Mouse (Mus musculus): Measurements from ENCODE around the gene Bcar1. TPM values are rescaled to one million over a fixed set of nuclear protein-coding genes. Genes with fewer than 3 reads are reported as not detected.

Bcar1 gene
- polyA plus RNA-seq, 1 experiment = 14.0 TPM

DNA sequence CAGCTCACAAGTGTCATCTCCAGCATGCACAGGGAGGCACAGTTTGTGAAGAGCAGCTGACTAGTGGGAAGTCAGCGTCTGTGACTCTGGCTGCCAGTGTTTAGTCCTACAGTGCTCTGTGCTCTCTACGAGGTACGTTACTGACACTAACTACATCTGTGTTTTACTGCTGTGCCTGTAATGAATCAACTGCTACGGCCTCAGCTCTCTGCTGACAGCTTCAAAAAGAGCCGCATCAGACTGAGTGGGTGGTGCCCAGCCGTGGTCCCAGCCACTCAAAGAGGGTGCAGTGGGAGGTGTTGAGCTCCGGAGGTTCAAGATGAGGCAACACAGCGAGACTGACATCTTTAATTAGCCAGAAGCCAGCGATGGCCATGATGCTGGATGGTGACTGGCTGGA is 31.5 kb downstream of the Bcar1 start:
- no peak overlapping the region for H3K27ac ChIP-seq (ENCODE audit: control insufficient read depth, insufficient read depth, low read length)
- no peaks in the 10 kb centered on the region for H3K36me3 ChIP-seq (ENCODE audit: control insufficient read depth, insufficient read depth, low read length)
- TF ChIP-seq CTCF (IDR thresholded peaks at IDR 0.05; ENCODE audit: borderline replicate concordance, control insufficient read depth, extremely low read depth, insufficient read depth, low read length, poor library complexity) = no peak
- TF ChIP-seq POLR2A (IDR thresholded peaks at IDR 0.05; ENCODE audit: control insufficient read depth, extremely low read depth, insufficient read depth, low read length, poor library complexity) = no peak
- no peak overlapping the region for H3K4me3 ChIP-seq (ENCODE audit: control insufficient read depth, insufficient read depth, low read length)
- DNase-seq = no peak
- H3K4me1 ChIP-seq (replicated peaks; ENCODE audit: control insufficient read depth, insufficient read depth, low read length) = no peaks in the 10 kb centered on the region; the same call in 1 of the 2 replicates
- WGBS = 72% methylated on average over 9 of the region's 9 CpGs
- no peaks in the 10 kb centered on the region for H3K27me3 ChIP-seq (ENCODE audit: control insufficient read depth, insufficient read depth, low read length)

- Histone ChIP-seq H3K27me3 (ENCODE audit: control insufficient read depth, insufficient read depth, low read length) (no peaks in the 10 kb centered on the region), H3K4me3 (ENCODE audit: control insufficient read depth, insufficient read depth, low read length) (no peak overlapping the region), H3K36me3 (ENCODE audit: control insufficient read depth, insufficient read depth, low read length) (no peaks in the 10 kb centered on the region), H3K27ac (ENCODE audit: control insufficient read depth, insufficient read depth, low read length) (no peak overlapping the region), H3K4me1 (replicated peaks; ENCODE audit: control insufficient read depth, insufficient read depth, low read length) (no peaks in the 10 kb centered on the region; the same call in 1 of the 2 replicates)
- WGBS = 91% methylated on average over 20 of the region's 20 CpGs
- TF ChIP-seq CTCF (IDR thresholded peaks at IDR 0.05; ENCODE audit: borderline replicate concordance, control insufficient read depth, extremely low read depth, insufficient read depth, low read length, poor library complexity) = no peak
- no peak for TF ChIP-seq POLR2A (IDR thresholded peaks at IDR 0.05; ENCODE audit: control insufficient read depth, extremely low read depth, insufficient read depth, low read length, poor library complexity)
- no peak for DNase-seq
These were observed 32.7 kb downstream of the Bcar1 start for GRCm38 (mm10) chr8:111710777-111711485.

GRCm38 (mm10) chr8:111709223-111709622 is 34.4 kb downstream of the Bcar1 start:
- H3K27ac ChIP-seq (ENCODE audit: control insufficient read depth, insufficient read depth, low read length) = no peak overlapping the region

GRCm38 (mm10) chr8:111708265-111708664 is 35.3 kb downstream of the Bcar1 start:
- no peaks in the 10 kb centered on the region for H3K4me1 ChIP-seq (replicated peaks; ENCODE audit: control insufficient read depth, insufficient read depth, low read length)
- no peaks in the 10 kb centered on the region for H3K27me3 ChIP-seq (ENCODE audit: control insufficient read depth, insufficient read depth, low read length)
- no peak for TF ChIP-seq CTCF (IDR thresholded peaks at IDR 0.05; ENCODE audit: borderline replicate concordance, control insufficient read depth, extremely low read depth, insufficient read depth, low read length, poor library complexity)
- DNase-seq = no peak
- no peak overlapping the region for H3K27ac ChIP-seq (ENCODE audit: control insufficient read depth, insufficient read depth, low read length)
- H3K4me3 ChIP-seq (ENCODE audit: control insufficient read depth, insufficient read depth, low read length) = no peak overlapping the region
- 83% methylated on average over 6 of the region's 6 CpGs for WGBS
- H3K36me3 ChIP-seq (ENCODE audit: control insufficient read depth, insufficient read depth, low read length) = no peaks in the 10 kb centered on the region

More at GRCm38 (mm10) chr8:111709223-111709622, 34.4 kb downstream of the Bcar1 start:
- H3K36me3 ChIP-seq (ENCODE audit: control insufficient read depth, insufficient read depth, low read length) = no peaks in the 10 kb centered on the region
- H3K4me3 ChIP-seq (ENCODE audit: control insufficient read depth, insufficient read depth, low read length) = no peak overlapping the region
- no peaks in the 10 kb centered on the region for H3K27me3 ChIP-seq (ENCODE audit: control insufficient read depth, insufficient read depth, low read length)
- no peak for TF ChIP-seq POLR2A (IDR thresholded peaks at IDR 0.05; ENCODE audit: control insufficient read depth, extremely low read depth, insufficient read depth, low read length, poor library complexity)
- no peak for TF ChIP-seq CTCF (IDR thresholded peaks at IDR 0.05; ENCODE audit: borderline replicate concordance, control insufficient read depth, extremely low read depth, insufficient read depth, low read length, poor library complexity)
- no peak for DNase-seq
- H3K4me1 ChIP-seq (replicated peaks; ENCODE audit: control insufficient read depth, insufficient read depth, low read length) = no peaks in the 10 kb centered on the region
- WGBS = 88% methylated on average over 1 of the region's 1 CpGs

DNA sequence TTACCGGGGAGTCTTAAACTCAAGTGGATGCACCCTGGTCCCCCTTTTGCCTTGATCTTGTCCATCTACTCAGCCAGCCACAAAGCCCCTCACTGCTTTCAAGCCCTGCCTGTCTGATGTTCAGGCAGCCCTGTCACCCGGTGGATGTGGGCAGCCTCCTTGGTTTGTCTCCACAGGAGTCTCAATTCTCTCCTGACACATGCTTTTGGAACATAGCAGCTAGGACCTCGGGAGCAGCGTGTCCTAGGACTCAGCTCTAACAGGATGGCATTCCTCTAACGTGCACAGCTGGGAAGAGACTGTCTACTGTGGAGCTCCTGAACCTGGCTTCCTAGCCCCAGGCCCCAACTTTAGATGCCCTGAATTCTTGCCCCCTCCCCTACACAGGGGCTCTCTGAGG is 37.9 kb downstream of the Bcar1 start:
- no peaks in the 10 kb centered on the region for H3K36me3 ChIP-seq (ENCODE audit: control insufficient read depth, insufficient read depth, low read length)
- H3K27me3 ChIP-seq (ENCODE audit: control insufficient read depth, insufficient read depth, low read length) = no peaks in the 10 kb centered on the region
- 87% methylated on average over 5 of the region's 5 CpGs for WGBS
- H3K4me3 ChIP-seq (ENCODE audit: control insufficient read depth, insufficient read depth, low read length) = no peak overlapping the region
- H3K27ac ChIP-seq (ENCODE audit: control insufficient read depth, insufficient read depth, low read length) = no peak overlapping the region
- no peaks in the 10 kb centered on the region for H3K4me1 ChIP-seq (replicated peaks; ENCODE audit: control insufficient read depth, insufficient read depth, low read length)
- TF ChIP-seq CTCF (IDR thresholded peaks at IDR 0.05; ENCODE audit: borderline replicate concordance, control insufficient read depth, extremely low read depth, insufficient read depth, low read length, poor library complexity) (no peak), POLR2A (IDR thresholded peaks at IDR 0.05; ENCODE audit: control insufficient read depth, extremely low read depth, insufficient read depth, low read length, poor library complexity) (no peak)
- DNase-seq = no peak

- Histone ChIP-seq H3K36me3 (ENCODE audit: control insufficient read depth, insufficient read depth, low read length) (no peaks in the 10 kb centered on the region), H3K27me3 (ENCODE audit: control insufficient read depth, insufficient read depth, low read length) (no peaks in the 10 kb centered on the region), H3K4me3 (ENCODE audit: control insufficient read depth, insufficient read depth, low read length) (no peak overlapping the region), H3K4me1 (replicated peaks; ENCODE audit: control insufficient read depth, insufficient read depth, low read length) (no peaks in the 10 kb centered on the region), H3K27ac (ENCODE audit: control insufficient read depth, insufficient read depth, low read length) (no peak overlapping the region)
- 81% methylated on average over 3 of the region's 3 CpGs for WGBS
- DNase-seq = no peak
- TF ChIP-seq CTCF (IDR thresholded peaks at IDR 0.05; ENCODE audit: borderline replicate concordance, control insufficient read depth, extremely low read depth, insufficient read depth, low read length, poor library complexity) (no peak), POLR2A (IDR thresholded peaks at IDR 0.05; ENCODE audit: control insufficient read depth, extremely low read depth, insufficient read depth, low read length, poor library complexity) (no peak)
These were observed 38.4 kb downstream of the Bcar1 start for GRCm38 (mm10) chr8:111705222-111705621.

DNA sequence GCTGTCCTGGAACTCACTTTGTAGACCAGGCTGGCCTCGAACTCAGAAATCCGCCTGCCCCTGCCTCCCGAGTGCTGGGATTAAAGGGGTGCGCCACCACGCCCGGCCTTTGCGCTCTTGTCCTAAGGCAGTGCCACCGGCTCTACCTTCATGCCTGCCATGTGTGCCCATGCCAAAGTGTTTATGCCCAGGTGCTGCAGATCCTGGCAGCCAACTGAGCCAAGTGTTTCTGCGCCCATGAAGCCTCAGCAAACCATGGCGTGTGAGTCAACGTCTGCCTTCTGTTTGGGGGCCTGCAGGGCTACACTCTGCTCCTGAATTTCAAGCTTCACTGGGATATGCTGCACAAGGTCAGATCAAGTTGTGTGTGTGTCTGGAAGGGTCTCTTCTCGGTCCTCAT is 39.0 kb downstream of the Bcar1 start:
- TF ChIP-seq POLR2A (IDR thresholded peaks at IDR 0.05; ENCODE audit: control insufficient read depth, extremely low read depth, insufficient read depth, low read length, poor library complexity) (no peak), CTCF (IDR thresholded peaks at IDR 0.05; ENCODE audit: borderline replicate concordance, control insufficient read depth, extremely low read depth, insufficient read depth, low read length, poor library complexity) (no peak)
- DNase-seq = no peak
- Histone ChIP-seq H3K27ac (ENCODE audit: control insufficient read depth, insufficient read depth, low read length) (no peak overlapping the region), H3K4me3 (ENCODE audit: control insufficient read depth, insufficient read depth, low read length) (no peak overlapping the region), H3K27me3 (ENCODE audit: control insufficient read depth, insufficient read depth, low read length) (no peaks in the 10 kb centered on the region), H3K4me1 (replicated peaks; ENCODE audit: control insufficient read depth, insufficient read depth, low read length) (no peaks in the 10 kb centered on the region), H3K36me3 (ENCODE audit: control insufficient read depth, insufficient read depth, low read length) (no peaks in the 10 kb centered on the region)
- WGBS = 94% methylated on average over 12 of the region's 12 CpGs
